In genomic region chr8:11616294-11616693, GRCm38 (mm10) we compare ENCODE assay signal across 9 mouse cellular contexts. TPM values are rescaled to one million over a fixed set of nuclear protein-coding genes. Genes with fewer than 3 reads are reported as not detected.
DNase-seq lines count a peak whose midpoint lies in the region; ATAC-seq and TF ChIP-seq lines count a peak whose summit lies in the region.
"Had no signal": no experiment of that assay in that cellular context is flagged by ENCODE, and none has a peak within 500 bp of the region (broad histone marks: within the 10 kb centered on the region; RNA-seq: fewer than 3 reads in every experiment).

No protein-coding gene starts in this region.

- H3K4me1 ChIP-seq in midbrain, embryonic 11.5 days (ENCODE audit: control insufficient read depth, insufficient read depth, low read length), result no peaks in the 10 kb centered on the region
- H3K4me1 ChIP-seq in midbrain, embryonic 15.5 days, result no peaks in the 10 kb centered on the region
- H3K4me1 ChIP-seq in limb, embryonic 14.5 days (ENCODE audit: control insufficient read depth, insufficient read depth, low read length), result no peaks in the 10 kb centered on the region
- H3K4me1 ChIP-seq in neural tube, embryonic 15.5 days, result no peaks in the 10 kb centered on the region
- H3K4me1 ChIP-seq: megakaryocyte, embryonic 14.5 days had no signal

- H3K27ac ChIP-seq in midbrain, embryonic 11.5 days (ENCODE audit: low read depth, low read length), result no peak overlapping the region
- H3K27ac ChIP-seq in midbrain, embryonic 15.5 days, result no peak overlapping the region
- H3K27ac ChIP-seq in limb, embryonic 14.5 days (replicated peaks; ENCODE audit: low read depth, low read length), result no peak overlapping the region
- H3K27ac ChIP-seq in neural tube, embryonic 15.5 days (replicated peaks), result no peak overlapping the region

- no peak for TF ChIP-seq POLR2A in limb, embryonic 14.5 days (IDR thresholded peaks at IDR 0.05; ENCODE audit: borderline replicate concordance, extremely low read depth, insufficient read depth, insufficient read length)

- 0 out of 2 replicates have a peak, but pooled peaks have one; percentile 38 for ATAC-seq in midbrain, embryonic 11.5 days (ENCODE audit: low FRiP score)
- no peak for ATAC-seq in midbrain, embryonic 15.5 days (replicated peaks)
- ATAC-seq in limb, embryonic 14.5 days (ENCODE audit: low FRiP score, low read depth), result peak; percentile 74
- 0 out of 2 replicates have a peak, but pooled peaks have one; percentile 35 for ATAC-seq in neural tube, embryonic 15.5 days (ENCODE audit: low FRiP score)

- WGBS in midbrain, embryonic 11.5 days, result 17% methylated on average over 1 of the region's 1 CpGs
- WGBS in midbrain, embryonic 15.5 days, result 9% methylated on average over 1 of the region's 1 CpGs
- WGBS in limb, embryonic 14.5 days, result 5% methylated on average over 1 of the region's 1 CpGs
- 10% methylated on average over 1 of the region's 1 CpGs for WGBS in neural tube, embryonic 15.5 days

- no peak overlapping the region for H3K4me2 ChIP-seq in midbrain, embryonic 11.5 days
- H3K4me2 ChIP-seq in midbrain, embryonic 15.5 days, result no peak overlapping the region
- H3K4me2 ChIP-seq in limb, embryonic 14.5 days (replicated peaks; ENCODE audit: low read depth, low read length, severe bottlenecking), result no peak overlapping the region
- H3K4me2 ChIP-seq in neural tube, embryonic 15.5 days, result no peak overlapping the region

- H3K9me3 ChIP-seq in midbrain, embryonic 11.5 days (ENCODE audit: control insufficient read depth, low read length), result no peaks in the 10 kb centered on the region
- no peaks in the 10 kb centered on the region for H3K9me3 ChIP-seq in midbrain, embryonic 15.5 days
- no peaks in the 10 kb centered on the region for H3K9me3 ChIP-seq in limb, embryonic 14.5 days (ENCODE audit: control insufficient read depth, low read length)
- H3K9me3 ChIP-seq in neural tube, embryonic 15.5 days (replicated peaks), result no peaks in the 10 kb centered on the region
- H3K9me3 ChIP-seq: megakaryocyte, embryonic 14.5 days had no signal

- peak; percentile 89 for DNase-seq in midbrain, embryonic 11.5 days (ENCODE audit: low spot score, missing footprints)
- peak; percentile 66 for DNase-seq in ZHBTc4 (ENCODE audit: low read depth, low spot score)
- DNase-seq in cerebellum, postnatal 25 days, result peak; percentile 56 to 78
- DNase-seq in heart, postnatal 4 days, result peak; percentile 73
- DNase-seq in limb, embryonic 14.5 days (ENCODE audit: low spot score), result no peak
- DNase-seq in yolk sac, embryonic 10.5 days (ENCODE audit: low spot score), result no peak

- H3K36me3 ChIP-seq in midbrain, embryonic 11.5 days (ENCODE audit: control insufficient read depth, insufficient read depth, low read length), result peaks cover 44% of the 10 kb centered on the region
- peaks cover 46% of the 10 kb centered on the region for H3K36me3 ChIP-seq in midbrain, embryonic 15.5 days (replicated peaks)
- H3K36me3 ChIP-seq in limb, embryonic 14.5 days (ENCODE audit: control insufficient read depth, insufficient read depth, low read length), result peaks cover 94% of the 10 kb centered on the region
- peaks cover 70% of the 10 kb centered on the region for H3K36me3 ChIP-seq in neural tube, embryonic 15.5 days

- no peak overlapping the region for H3K9ac ChIP-seq in midbrain, embryonic 11.5 days (ENCODE audit: low read length)
- H3K9ac ChIP-seq in midbrain, embryonic 15.5 days, result no peak overlapping the region
- no peak overlapping the region for H3K9ac ChIP-seq in limb, embryonic 14.5 days (ENCODE audit: low read depth, low read length, severe bottlenecking)
- H3K9ac ChIP-seq in neural tube, embryonic 15.5 days (replicated peaks), result no peak overlapping the region

- no peaks in the 10 kb centered on the region for H3K27me3 ChIP-seq in midbrain, embryonic 11.5 days (ENCODE audit: control insufficient read depth, insufficient read depth, low read length)
- H3K27me3 ChIP-seq in midbrain, embryonic 15.5 days (replicated peaks), result no peaks in the 10 kb centered on the region
- H3K27me3 ChIP-seq in limb, embryonic 14.5 days (ENCODE audit: control insufficient read depth, insufficient read depth, low read length), result no peaks in the 10 kb centered on the region
- no peaks in the 10 kb centered on the region for H3K27me3 ChIP-seq in neural tube, embryonic 15.5 days (replicated peaks)
- H3K27me3 ChIP-seq: megakaryocyte, embryonic 14.5 days had no signal

- H3K4me3 ChIP-seq in midbrain, embryonic 11.5 days (ENCODE audit: low read depth, low read length), result no peak overlapping the region
- no peak overlapping the region for H3K4me3 ChIP-seq in midbrain, embryonic 15.5 days
- H3K4me3 ChIP-seq in limb, embryonic 14.5 days (replicated peaks; ENCODE audit: low read length), result no peak overlapping the region
- no peak overlapping the region for H3K4me3 ChIP-seq in neural tube, embryonic 15.5 days (replicated peaks)
- H3K4me3 ChIP-seq: megakaryocyte, embryonic 14.5 days had no signal

RNA-seq across cellular contexts. Expression of gene Ankrd10, which starts 19.3 kb away (rescaled TPM):
- 86.7 and 90.2 TPM in 2 replicates for polyA plus RNA-seq in midbrain, embryonic 11.5 days (2014; fragmentation: Nextera tagmentation; extraction: Ambion mirVana)
- polyA plus RNA-seq in midbrain, embryonic 15.5 days (2015; fragmentation: Nextera tagmentation; extraction: Ambion mirVana), result 98.4 and 101 TPM in 2 replicates
- 10 to 100 TPM; 53.7 to 59.6 TPM for total RNA-seq in heart, postnatal 4 days (2021)
- 184 and 247 TPM in 2 replicates for polyA plus RNA-seq in limb, embryonic 14.5 days (2012; rRNA removed)
- polyA plus RNA-seq in limb, embryonic 14.5 days (2014; fragmentation: Nextera tagmentation; extraction: Ambion mirVana), result 91.8 and 103 TPM in 2 replicates
- polyA plus RNA-seq in neural tube, embryonic 15.5 days (2015; fragmentation: Nextera tagmentation; extraction: Ambion mirVana), result 74.6 and 76.6 TPM in 2 replicates

Comparison
In these comparisons a context has a peak if more than half of its experiments do, and no peak if none do; other contexts are left out.
1. DNase-seq: peak in midbrain, embryonic 11.5 days (single experiment), ZHBTc4 (single experiment), cerebellum, postnatal 25 days (2 of 2) and heart, postnatal 4 days (single experiment); none in limb, embryonic 14.5 days (single experiment) and yolk sac, embryonic 10.5 days (single experiment).